Mouse (Mus musculus) MEL (cell line): ENCODE data around the gene Derl3. TPM values are rescaled to one million over a fixed set of nuclear protein-coding genes. Genes with fewer than 3 reads are reported as not detected.

Experiments
- DNase-seq: peaks from one replicate; pipeline ENCODE4 v3.0.0; 2011; ENCODE audit warnings: low read depth, low spot score
- H3K27ac ChIP-seq: 2 replicates; pipeline ENCODE4 v1.5.1; 2012; ENCODE audit warnings: low read depth, mild to moderate bottlenecking, control low read depth, low read length, moderate library complexity; ENCODE audit not compliant: control insufficient read depth
- H3K27me3 ChIP-seq, 2 experiments: fragments of 150-350 bp in 1 of 2; sonication (generic) in 1 of 2; 2 replicates each; pipeline ENCODE4 v1.6.1; 2012; ENCODE audit warnings: low read length in 2 of 2, mild to moderate bottlenecking in 2 of 2, improper control_type of control experiment in 1 of 2, moderate library complexity in 1 of 2; ENCODE audit not compliant: insufficient read depth in 2 of 2, control insufficient read depth in 1 of 2
- H3K36me3 ChIP-seq, 2 experiments: 2 replicates each; pipeline ENCODE4 v1.6.1; 2012 to 2014; ENCODE audit warnings: low read length in 2 of 2, improper control_type of control experiment in 1 of 2, inconsistent platforms in 1 of 2, mild to moderate bottlenecking in 1 of 2; ENCODE audit not compliant: insufficient read depth in 2 of 2, control insufficient read depth in 1 of 2
- H3K4me1 ChIP-seq, 2 experiments: fragments of 150-350 bp in 1 of 2; sonication (generic) in 1 of 2; 2 replicates each; pipeline ENCODE4 v1.6.1; 2012; ENCODE audit warnings: low read length in 2 of 2, improper control_type of control experiment in 1 of 2, mild to moderate bottlenecking in 1 of 2; ENCODE audit not compliant: insufficient read depth in 2 of 2, control insufficient read depth in 1 of 2
- H3K4me3 ChIP-seq, 2 experiments: fragments of 150-350 bp in 1 of 2; sonication (generic) in 1 of 2; 2 replicates each; pipeline ENCODE4 v1.5.1; 2012; ENCODE audit warnings: low read depth in 2 of 2, low read length in 2 of 2, mild to moderate bottlenecking in 2 of 2, moderate library complexity in 2 of 2, control low read depth in 1 of 2, improper control_type of control experiment in 1 of 2; ENCODE audit not compliant: control insufficient read depth in 1 of 2, insufficient read depth in 1 of 2
- H3K79me2 ChIP-seq: 2 replicates; pipeline ENCODE4 v1.6.1; 2012; ENCODE audit warnings: mild to moderate bottlenecking, low read length, moderate library complexity; ENCODE audit not compliant: control insufficient read depth, poor library complexity, insufficient read depth
- H3K9ac ChIP-seq: 2 replicates; pipeline ENCODE4 v1.6.1; 2012; ENCODE audit warnings: low read depth, mild to moderate bottlenecking, control low read depth, low read length, moderate library complexity; ENCODE audit not compliant: control insufficient read depth, poor library complexity, severe bottlenecking
- H3K9me3 ChIP-seq: fragments of 150-350 bp; sonication (generic); replicated peaks from 2 replicates; pipeline ENCODE4 v1.6.1; 2012; ENCODE audit warnings: mild to moderate bottlenecking, low read length, improper control_type of control experiment, moderate library complexity; ENCODE audit not compliant: insufficient read depth
- BHLHE40 ChIP-seq: IDR thresholded peaks from 2 replicates; pipeline ENCODE4 v1.6.1; 2012; ENCODE audit warnings: low read depth, mild to moderate bottlenecking, inconsistent platforms, low read length, improper control_type of control experiment, borderline replicate concordance
- CTCF ChIP-seq, 3 experiments: IDR thresholded peaks in 2 of 3; conservative IDR thresholded peaks in 1 of 3; 2 replicates each; pipeline ENCODE4 v1.5.1; 2011 to 2012; ENCODE audit warnings: low read length in 3 of 3, low read depth in 2 of 3, mild to moderate bottlenecking in 2 of 3, improper control_type of control experiment in 1 of 3, inconsistent platforms in 1 of 3, mixed read lengths in 1 of 3, moderate library complexity in 1 of 3; ENCODE audit not compliant: control insufficient read depth in 1 of 3, insufficient read depth in 1 of 3, poor library complexity in 1 of 3, severe bottlenecking in 1 of 3
- ETS1 ChIP-seq: IDR thresholded peaks from 2 replicates; pipeline ENCODE4 v1.6.1; 2012; ENCODE audit warnings: low read depth, mild to moderate bottlenecking, inconsistent platforms, low read length, improper control_type of control experiment, moderate library complexity
- GATA1 ChIP-seq: IDR thresholded peaks from 2 replicates; pipeline ENCODE4 v1.6.1; 2011; ENCODE audit warnings: low read depth, low read length, improper control_type of control experiment
- RCOR1 ChIP-seq: IDR thresholded peaks from 2 replicates; pipeline ENCODE4 v1.6.1; 2012; ENCODE audit warnings: low read depth, mild to moderate bottlenecking, inconsistent platforms, low read length, improper control_type of control experiment
- TCF12 ChIP-seq: IDR thresholded peaks from 2 replicates; pipeline ENCODE4 v1.6.1; 2014; ENCODE audit warnings: low read depth, mild to moderate bottlenecking, inconsistent platforms, low read length, improper control_type of control experiment, moderate library complexity
- USF2 ChIP-seq, 2 experiments: IDR thresholded peaks; 2 replicates each; pipeline ENCODE4 v1.6.1; 2011 to 2012; ENCODE audit warnings: improper control_type of control experiment in 2 of 2, low read length in 2 of 2, borderline replicate concordance in 1 of 2, inconsistent platforms in 1 of 2, low read depth in 1 of 2, mild to moderate bottlenecking in 1 of 2; ENCODE audit not compliant: insufficient read depth in 1 of 2
- polyA plus RNA-seq, 2 experiments: library from polyadenylated mRNA; stranded (reverse) in 1 of 2; unstranded in 1 of 2; fragments of >175 nt in 1 of 2; fragments of >200 nt in 1 of 2; gene quantifications; 2 replicates each; pipeline versions ENCODE4 v1.2.1 to v1.2.4; 2012; ENCODE audit warnings: low replicate concordance in 2 of 2, low read depth in 1 of 2; ENCODE audit not compliant: insufficient read length in 2 of 2, insufficient read depth in 1 of 2, missing spikeins in 1 of 2
- total RNA-seq: library from RNA; depleted of rRNA; stranded (reverse); fragments of 300-350 nt; gene quantifications from 2 replicates; pipeline ENCODE4 v1.2.3, GENCODE M21; 2012

The Derl3 gene
- total and polyA plus RNA-seq, 3 experiments: 0.69 to 1.5 TPM; not detected in 1

DNA sequence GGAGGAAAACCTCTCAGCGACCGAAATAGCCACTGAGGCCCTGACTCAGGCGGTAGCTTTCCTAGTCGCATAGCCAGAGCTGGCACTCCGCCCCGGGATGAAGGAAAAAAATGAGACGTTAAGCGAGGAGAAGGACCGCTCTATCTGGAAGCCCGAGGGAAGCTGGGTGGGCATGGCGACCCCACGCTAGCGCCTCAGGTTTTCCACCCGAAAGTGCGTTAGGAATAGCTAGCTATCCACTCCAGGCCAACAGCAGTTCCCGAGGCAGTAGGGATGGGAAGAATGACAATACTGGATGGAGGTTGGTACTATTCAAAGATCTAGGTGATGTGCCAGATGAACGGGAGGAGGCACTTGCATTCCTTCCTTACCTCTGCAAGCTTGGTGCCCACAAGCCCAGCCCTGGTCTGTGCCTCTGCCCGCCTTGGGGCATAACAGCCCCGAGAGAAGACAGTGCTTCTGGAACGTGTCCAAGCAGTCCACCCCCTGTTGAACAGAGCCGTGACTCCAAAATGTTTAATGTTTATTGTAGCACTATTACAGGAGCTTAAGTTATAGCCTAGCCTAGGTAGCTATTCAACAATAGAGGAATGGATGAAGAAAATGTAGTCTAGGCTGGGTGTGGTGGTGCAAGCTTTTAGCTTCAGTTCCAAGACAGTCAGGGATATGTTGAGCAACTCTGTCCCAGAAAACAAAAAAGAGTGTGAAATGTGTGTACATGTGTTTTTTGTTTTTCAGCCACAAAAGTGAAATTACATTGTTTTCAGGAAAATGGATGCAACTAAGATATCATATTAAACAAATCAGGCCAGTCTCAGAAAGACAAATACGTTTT is 28.7 kb downstream of the Derl3 start:
- TF ChIP-seq TCF12 (peak; percentile 4), CTCF (IDR thresholded peaks at IDR 0.05 in 2 of 3, conservative IDR thresholded peaks at IDR 0.05 in 1 of 3; ENCODE audit: control insufficient read depth in 1 of 3, insufficient read depth in 1 of 3, low read depth in 2 of 3, low read length in 3 of 3, poor library complexity in 1 of 3, severe bottlenecking in 1 of 3) (no peak)
- H3K79me2 ChIP-seq: peaks cover 28% of the 10 kb centered on the region
- peaks cover 8 to 18% of the 10 kb centered on the region in 2 experiments; a peak in 3 of 4 replicates for H3K36me3 ChIP-seq
- H3K27ac ChIP-seq: peak overlapping the region; percentile 33
- H3K9ac ChIP-seq: peak overlapping the region; percentile 93
- H3K9me3 ChIP-seq: no peaks in the 10 kb centered on the region
- H3K27me3 ChIP-seq: no peaks in the 10 kb centered on the region
- peak overlapping the region; percentile 87 to 90 for H3K4me3 ChIP-seq
- H3K4me1 ChIP-seq: peaks cover 3 to 23% of the 10 kb centered on the region in 2 experiments; a peak in 3 of 4 replicates
- peak; percentile 48 for DNase-seq

DNA sequence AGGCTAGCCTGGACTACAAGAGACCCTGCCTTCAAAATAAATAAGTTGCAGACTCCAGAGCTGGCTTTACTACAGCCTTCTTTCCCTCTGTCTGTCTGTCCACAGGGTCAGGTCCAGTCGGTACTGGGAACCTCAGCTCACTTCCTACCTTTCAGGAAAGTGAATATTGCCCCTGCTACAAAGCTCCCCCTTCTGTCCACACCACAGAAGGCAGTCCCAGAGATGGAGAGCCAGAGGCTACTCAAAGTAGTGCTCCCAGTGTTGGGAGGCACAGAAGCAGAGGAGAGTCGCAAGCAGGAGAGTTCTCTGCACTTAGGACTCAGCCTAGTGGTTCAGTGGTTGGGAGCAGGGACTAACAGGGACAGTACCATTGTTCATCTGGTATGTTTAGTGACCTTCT is 31.1 kb downstream of the Derl3 start:
- Histone ChIP-seq H3K27ac (no peak overlapping the region), H3K4me1 (peaks cover 3 to 15% of the 10 kb centered on the region in 2 experiments; a peak in 3 of 4 replicates), H3K9ac (no peak overlapping the region), H3K27me3 (no peaks in the 10 kb centered on the region), H3K4me3 (no peak overlapping the region), H3K79me2 (peaks cover 19% of the 10 kb centered on the region), H3K9me3 (no peaks in the 10 kb centered on the region), H3K36me3 (peaks cover 0 to 15% of the 10 kb centered on the region in 2 experiments; a peak in 2 of 4 replicates)
- DNase-seq: no peak
- TF ChIP-seq RCOR1 (no peak), CTCF (IDR thresholded peaks at IDR 0.05 in 2 of 3, conservative IDR thresholded peaks at IDR 0.05 in 1 of 3; ENCODE audit: control insufficient read depth in 1 of 3, insufficient read depth in 1 of 3, low read depth in 2 of 3, low read length in 3 of 3, poor library complexity in 1 of 3, severe bottlenecking in 1 of 3) (peak; percentile 2 to 38 (median 20); a peak in 4 of 6 replicates), ETS1 (no peak), GATA1 (no peak)

DNA sequence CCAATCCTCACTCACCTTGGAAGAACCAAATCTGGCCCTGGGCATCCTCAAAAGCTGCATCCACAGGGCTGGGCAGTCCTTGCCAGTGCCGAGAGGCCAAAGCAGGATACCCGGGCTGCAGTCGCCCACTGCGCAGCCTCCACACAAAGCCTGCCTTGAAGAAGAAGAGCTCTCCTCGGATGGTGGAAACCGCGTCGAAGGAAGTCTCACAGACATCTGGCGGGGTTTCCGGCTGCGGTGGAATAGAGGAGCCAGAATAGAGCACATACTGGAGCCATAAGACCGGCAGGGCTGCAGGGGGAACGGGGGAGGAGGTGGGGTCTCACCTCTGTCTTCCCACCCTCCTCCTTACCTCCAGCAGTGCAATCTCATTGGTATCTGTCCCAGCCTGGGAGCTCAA is 33.2 kb downstream of the Derl3 start:
- no peak for DNase-seq
- no peaks in the 10 kb centered on the region; a peak in 1 of 4 replicates for H3K27me3 ChIP-seq

DNA sequence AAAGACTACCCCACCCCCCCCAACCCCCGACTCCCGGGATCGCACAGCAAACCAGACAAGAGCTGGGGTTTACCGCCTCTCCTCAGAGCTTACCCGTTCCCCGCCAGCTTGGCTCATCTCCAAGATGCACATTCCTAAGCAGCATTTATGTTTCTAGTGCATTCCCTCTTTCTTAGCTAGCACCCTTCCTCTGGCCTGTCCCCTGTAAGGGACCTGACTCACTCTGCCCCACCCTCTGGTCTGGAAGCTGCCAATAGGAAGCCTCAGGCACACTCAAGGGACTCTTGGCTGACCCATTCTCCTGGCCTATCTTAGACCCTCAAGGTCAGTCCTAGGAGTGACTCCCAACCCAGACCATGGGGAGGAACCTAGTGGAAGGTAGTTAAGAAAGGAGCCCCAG is 37.1 kb downstream of the Derl3 start:
- no peak for DNase-seq
- Histone ChIP-seq H3K9ac (no peak overlapping the region), H3K36me3 (peaks cover 0 to 2% of the 10 kb centered on the region in 2 experiments; a peak in 1 of 4 replicates), H3K4me1 (peaks cover 0 to 2% of the 10 kb centered on the region in 2 experiments; a peak in 1 of 4 replicates), H3K27ac (no peak overlapping the region), H3K79me2 (no peaks in the 10 kb centered on the region), H3K9me3 (no peaks in the 10 kb centered on the region), H3K27me3 (no peaks in the 10 kb centered on the region; a peak in 1 of 4 replicates), H3K4me3 (no peak overlapping the region)
- TF ChIP-seq USF2 (IDR thresholded peaks at IDR 0.05; ENCODE audit: borderline replicate concordance in 1 of 2, insufficient read depth in 1 of 2, low read depth in 1 of 2, low read length in 2 of 2): no peak

More for the DNA sequence above, 33.2 kb downstream of the Derl3 start:
- peaks cover 3 to 10% of the 10 kb centered on the region in 2 experiments; a peak in 3 of 4 replicates for H3K4me1 ChIP-seq
- no peak for TF ChIP-seq BHLHE40
- H3K27ac ChIP-seq: no peak overlapping the region
- no peak overlapping the region for H3K9ac ChIP-seq
- H3K9me3 ChIP-seq: no peaks in the 10 kb centered on the region
- H3K36me3 ChIP-seq: peaks cover 0 to 5% of the 10 kb centered on the region in 2 experiments; a peak in 2 of 4 replicates
- no peak overlapping the region for H3K4me3 ChIP-seq
- H3K79me2 ChIP-seq: peaks cover 3% of the 10 kb centered on the region; the same call in 1 of the 2 replicates
